Mouse (Mus musculus): ENCODE measurements around the gene Sgsh.

Sgsh gene

DNA sequence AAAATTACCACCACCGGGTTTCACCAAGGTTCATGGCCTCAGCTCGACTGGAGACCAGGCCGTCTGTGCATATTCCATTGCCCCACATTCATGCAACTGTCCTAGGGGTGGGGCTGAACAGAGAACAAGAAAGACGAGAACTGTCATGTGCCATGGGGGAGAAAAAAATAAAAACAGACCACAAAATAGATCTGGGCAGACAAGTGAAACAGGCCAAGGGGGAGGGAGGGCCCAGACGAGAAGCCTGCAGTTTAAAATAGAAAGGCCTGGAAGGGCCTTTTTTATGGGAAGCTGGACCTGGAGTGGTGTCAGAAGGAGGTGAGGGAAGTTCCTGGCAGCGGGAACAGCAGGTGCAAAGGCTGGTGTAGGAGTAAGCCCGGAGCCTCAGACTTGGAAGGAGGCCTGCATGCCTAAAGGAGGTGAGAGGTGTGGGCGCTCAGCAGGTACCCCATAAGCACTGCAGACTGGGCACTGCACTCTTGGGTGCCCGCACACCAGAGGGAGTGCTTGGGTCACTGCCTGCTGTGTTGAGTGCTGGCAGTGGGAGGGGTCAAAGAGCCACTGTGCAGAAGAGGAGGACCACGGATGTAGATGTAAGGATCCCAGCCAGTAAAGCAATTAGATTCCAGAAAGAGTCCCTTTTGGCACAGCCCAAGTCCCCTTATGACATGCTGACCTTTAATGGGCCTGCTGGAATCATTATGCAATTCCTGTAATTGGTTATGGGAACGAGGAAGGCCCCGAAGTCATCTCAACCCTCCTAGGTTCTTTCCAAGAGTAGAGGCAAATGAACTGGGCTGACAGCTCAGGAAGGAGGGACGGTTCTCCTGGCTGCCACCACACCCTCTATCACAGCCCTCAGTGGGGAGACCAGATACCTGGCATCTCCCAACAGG, 48.3 kb downstream of the Sgsh start:
- DNase-seq, result peak; percentile 14

DNA sequence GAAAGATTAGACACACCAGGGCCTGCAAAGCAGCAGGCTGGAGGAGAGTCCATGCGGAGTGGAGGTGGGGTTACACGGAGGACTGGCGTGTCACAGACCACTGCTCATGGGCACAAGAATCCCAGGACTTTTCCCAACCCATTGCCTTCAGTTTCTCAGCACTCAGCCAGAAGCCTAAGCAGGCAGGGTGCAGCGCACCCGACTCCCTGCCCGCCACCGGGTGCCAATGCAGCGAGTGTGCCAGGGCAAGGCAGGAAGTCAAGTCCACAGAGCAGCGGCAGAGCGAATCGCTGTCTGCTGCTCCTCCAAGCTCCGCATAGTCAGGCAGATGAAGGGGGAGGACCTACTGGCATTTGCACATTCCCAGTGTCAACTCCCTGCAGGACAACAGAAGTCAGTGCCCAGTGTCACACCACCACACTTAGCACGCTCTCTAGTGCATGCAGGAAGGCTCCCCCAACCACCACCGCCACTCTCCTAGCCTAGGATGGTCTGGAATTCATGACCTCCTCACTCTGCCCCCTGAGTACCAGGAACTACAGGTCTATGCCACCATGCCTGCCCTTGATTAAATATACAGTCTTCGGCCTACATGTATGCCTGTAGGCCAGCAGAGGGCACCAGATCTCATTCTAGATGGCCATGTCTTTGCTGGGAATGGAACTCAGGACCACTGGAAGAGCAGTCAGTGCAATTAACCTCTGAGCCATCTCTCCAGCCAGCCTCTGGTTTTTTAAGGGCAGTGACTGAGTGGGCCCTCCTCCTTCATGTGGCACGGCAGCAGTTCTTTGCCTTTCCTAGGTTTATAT, 50.2 kb downstream of the Sgsh start:
- peak; percentile 52 for DNase-seq

DNA sequence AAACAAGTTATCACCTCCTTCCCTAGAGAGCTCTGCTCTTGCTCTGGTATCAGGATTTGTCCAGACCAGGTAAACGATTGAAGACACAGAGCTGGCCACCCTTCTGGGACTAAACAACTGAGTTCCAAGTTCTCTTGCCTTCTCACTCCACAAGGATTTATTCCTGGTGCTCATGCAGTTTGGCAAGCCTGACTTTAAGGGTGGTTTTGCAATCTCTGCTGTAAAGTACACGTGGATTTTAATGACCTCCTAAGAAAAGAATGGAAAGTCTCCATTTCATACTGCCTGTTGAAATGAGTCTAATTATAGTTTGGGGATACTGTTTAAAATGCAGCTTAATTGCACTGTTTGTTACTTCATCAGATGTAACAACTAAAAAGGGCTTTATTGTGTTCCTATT, 54.4 kb downstream of the Sgsh start:
- DNase-seq, result no peak

DNA sequence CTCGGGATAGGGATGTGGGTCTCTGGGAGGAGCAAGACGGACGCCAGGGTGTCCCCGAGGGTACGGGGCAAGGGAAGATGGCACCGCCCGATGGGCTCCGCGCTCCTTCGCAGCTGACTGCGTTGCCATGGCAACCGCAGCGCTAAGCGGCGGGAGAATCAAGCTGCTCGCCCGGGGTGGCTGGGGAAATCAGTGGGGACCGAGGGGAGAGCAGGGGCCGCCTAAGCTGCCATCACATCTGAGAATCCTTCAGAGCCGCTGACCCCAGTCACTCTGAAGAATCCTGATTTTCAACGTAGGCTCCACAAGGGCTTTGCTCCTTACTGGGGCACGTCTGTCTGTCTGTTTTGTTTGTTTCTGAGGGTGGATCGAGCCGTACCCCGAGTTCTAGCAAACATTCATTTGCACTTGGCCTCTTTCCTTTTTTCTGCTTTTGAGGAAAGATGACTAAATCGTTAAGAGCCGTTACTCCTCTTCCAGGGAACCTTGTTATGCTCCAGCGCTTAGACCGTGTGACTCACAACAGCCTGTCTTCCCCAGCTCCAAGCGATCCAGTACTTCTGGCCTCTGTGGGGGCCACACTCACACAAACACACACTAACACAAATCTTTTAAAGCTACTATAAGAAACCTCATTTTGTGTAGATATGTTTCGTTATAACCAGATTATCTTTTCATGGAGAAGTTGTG, 54.9 kb downstream of the Sgsh start:
- no peak for DNase-seq

DNA sequence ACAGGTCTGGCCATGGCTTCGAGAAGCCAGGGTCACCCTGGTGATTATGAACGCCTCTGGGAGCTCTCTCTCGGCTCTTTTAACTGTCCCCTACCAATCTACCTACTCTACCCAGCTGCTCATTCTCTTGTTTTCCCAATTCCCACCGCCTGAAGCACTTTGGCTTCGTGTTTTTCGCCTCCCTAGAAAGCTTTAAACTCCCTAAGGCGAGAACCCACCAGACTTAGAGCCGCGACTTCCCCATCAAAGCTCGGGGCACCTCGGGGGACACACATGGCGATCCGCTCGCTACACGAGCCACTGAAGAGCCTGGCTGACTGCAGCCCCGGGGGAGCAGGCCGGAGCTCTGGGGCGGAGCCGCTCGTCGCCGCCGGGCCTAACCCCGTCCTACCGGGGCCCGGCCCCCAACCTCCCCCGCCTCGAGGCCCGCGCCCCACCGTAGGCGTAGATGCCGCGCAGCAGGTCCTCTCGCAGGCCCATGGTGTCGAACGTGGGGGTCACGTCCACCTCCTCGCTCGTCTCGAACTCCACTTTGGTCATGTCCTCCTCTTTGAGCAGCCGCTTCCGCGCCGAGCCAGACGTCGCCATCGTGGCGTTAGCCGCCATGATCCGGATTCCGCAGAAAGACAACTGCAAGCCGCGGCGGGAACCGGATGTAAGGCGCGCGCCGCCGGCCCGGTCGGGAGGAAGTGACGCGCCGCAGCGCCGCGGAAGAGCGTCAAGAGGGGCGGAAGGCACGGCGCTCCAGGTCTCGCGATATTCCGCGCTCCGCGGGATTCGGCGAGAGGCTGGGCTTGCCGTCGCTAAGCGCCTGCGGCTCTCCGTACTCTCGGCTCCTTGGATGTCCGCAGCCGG, 55.7 kb downstream of the Sgsh start, which contains the start of gene Eif4a3:
TSS of gene Eif4a3 (minus strand) at position 699 of the 855 bp plus-strand sequence.
- peak; percentile 97 for DNase-seq

DNA sequence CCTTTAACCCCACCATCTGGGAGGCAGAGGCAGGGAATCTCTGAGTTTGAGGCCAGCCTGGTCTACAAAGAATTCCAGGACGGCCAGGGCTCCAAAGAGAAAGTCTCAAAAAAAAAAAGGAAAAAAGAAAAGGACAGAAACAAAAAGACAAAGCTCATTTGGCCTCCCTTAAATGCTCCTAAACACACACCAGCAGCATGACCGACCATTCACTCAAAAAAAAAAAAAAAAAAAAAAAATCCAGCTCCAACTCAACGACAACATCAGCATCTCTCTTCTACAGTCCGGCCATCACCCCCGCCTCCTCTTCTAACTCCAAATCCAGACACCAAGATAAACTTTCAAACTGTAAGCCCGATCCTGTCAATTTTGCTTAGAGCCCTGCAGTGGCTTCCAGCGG, 56.4 kb downstream of the Sgsh start:
- DNase-seq, result no peak

DNA sequence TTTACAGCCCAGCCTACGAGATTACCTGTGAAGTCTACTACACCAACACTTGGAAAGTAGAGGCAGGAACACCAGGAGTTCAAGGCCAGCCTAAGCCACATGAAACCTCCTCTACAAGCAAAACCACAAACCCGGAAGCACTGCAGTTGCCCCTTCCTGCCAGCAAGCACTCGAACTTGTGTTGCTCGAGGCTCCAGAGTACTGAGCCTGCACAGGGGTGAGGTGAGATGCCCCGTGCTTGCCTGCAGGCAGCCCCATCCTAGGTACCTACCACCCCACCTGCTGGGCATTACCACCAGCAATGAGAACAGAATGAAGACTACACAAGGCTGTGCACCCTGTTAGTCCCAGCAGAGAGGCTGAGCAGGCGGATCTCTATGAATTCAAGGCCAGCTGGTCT, 57.3 kb downstream of the Sgsh start:
- DNase-seq, result no peak

Data from kidney, adult 18-20 months (tissue).